Mouse (Mus musculus) intestine, embryonic 16.5 days (tissue): ENCODE data around the gene Itpr1. TPM values are rescaled to one million over a fixed set of nuclear protein-coding genes. Genes with fewer than 3 reads are reported as not detected.

Experiments used
- ATAC-seq: fragments of 200-750 bp; cut with Nextera tagmentation; 2 replicates; pipeline ENCODE4 v1.8.0; 2017; ENCODE audit warnings: moderate TSS enrichment, moderate library complexity
- H3K27ac ChIP-seq: fragments of 300-500 bp; sonication (generic); 2 replicates; pipeline ENCODE4 v1.5.1; 2014; ENCODE audit warnings: mild to moderate bottlenecking, low read length
- H3K27me3 ChIP-seq: fragments of 300-500 bp; sonication (generic); replicated peaks from 2 replicates; pipeline ENCODE4 v1.6.1; 2014; ENCODE audit warnings: low read length, control low read depth, mixed read lengths; ENCODE audit not compliant: control insufficient read depth, insufficient read depth
- H3K36me3 ChIP-seq: fragments of 300-500 bp; sonication (generic); 2 replicates; pipeline ENCODE4 v1.6.1; 2014; ENCODE audit warnings: low read length, control low read depth; ENCODE audit not compliant: control insufficient read depth, insufficient read depth
- H3K4me1 ChIP-seq: fragments of 300-500 bp; sonication (generic); 2 replicates; pipeline ENCODE4 v1.6.1; 2014; ENCODE audit warnings: low read length, control low read depth, mixed read lengths; ENCODE audit not compliant: control insufficient read depth, insufficient read depth
- H3K4me2 ChIP-seq: fragments of 300-500 bp; sonication (generic); 2 replicates; pipeline ENCODE4 v1.6.1; 2014; ENCODE audit warnings: low read depth, low read length, control low read depth
- H3K4me3 ChIP-seq: fragments of 300-500 bp; sonication (generic); 2 replicates; pipeline ENCODE4 v1.5.1; 2014; ENCODE audit warnings: mild to moderate bottlenecking, low read length
- H3K9ac ChIP-seq: fragments of 300-500 bp; sonication (generic); 2 replicates; pipeline ENCODE4 v1.6.1; 2014; ENCODE audit warnings: low read depth, low read length
- H3K9me3 ChIP-seq: fragments of 300-500 bp; sonication (generic); 2 replicates; pipeline ENCODE4 v1.6.1; 2016; ENCODE audit warnings: low read length, control low read depth; ENCODE audit not compliant: control insufficient read depth
- WGBS: fragments of 180-500 bp; shearing (Covaris S2); extraction: QIAGEN DNeasy Blood & Tissue Kit; methylation state at CpG from one replicate; pipeline ENCODE4 v1.1.7; 2014; 5-methylcytosine and 5-hydroxymethylcytosine counted together
- polyA plus RNA-seq: library from polyadenylated mRNA; unstranded; fragments of >200 nt; fragmentation: Nextera tagmentation; extraction: Ambion mirVana; gene quantifications from 2 replicates; pipeline ENCODE4 v1.2.1, GENCODE M21; 2015

Itpr1 gene
- polyA plus RNA-seq, 1 experiment from 2014 or later, result 5.9 TPM

DNA sequence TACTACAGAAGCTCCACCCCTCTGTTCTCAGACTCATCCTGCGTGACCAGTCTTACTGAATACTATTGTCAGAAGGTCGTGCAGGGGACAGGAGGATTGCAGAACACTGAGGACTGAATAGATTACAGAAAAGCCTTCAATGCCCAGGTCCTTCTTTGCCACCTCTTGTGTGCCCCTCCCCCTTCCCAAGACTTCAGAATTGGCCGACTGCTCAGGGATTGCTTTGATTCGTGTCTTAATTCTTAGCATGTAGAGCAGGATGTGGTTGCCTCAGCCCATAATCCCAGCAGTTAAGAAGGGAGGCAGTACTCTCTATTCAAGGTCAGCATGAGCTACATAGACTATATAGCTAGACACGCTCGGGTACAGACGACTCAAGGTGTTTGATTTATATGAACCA is 359.8 kb downstream of the Itpr1 start:
- peaks cover 21% of the 10 kb centered on the region for H3K4me1 ChIP-seq
- H3K36me3 ChIP-seq, result no peaks in the 10 kb centered on the region
- H3K9ac ChIP-seq, result no peak overlapping the region
- no peaks in the 10 kb centered on the region for H3K9me3 ChIP-seq
- H3K4me2 ChIP-seq, result no peak overlapping the region
- H3K27ac ChIP-seq, result no peak overlapping the region
- H3K4me3 ChIP-seq, result no peak overlapping the region
- H3K27me3 ChIP-seq, result no peaks in the 10 kb centered on the region
- ATAC-seq, result no peak
- WGBS, result 53% methylated on average over 7 of the region's 7 CpGs

GRCm38 (mm10) chr6:108577056-108577455 is 364.2 kb downstream of the Itpr1 start:
- Histone ChIP-seq H3K4me2 (no peak overlapping the region), H3K36me3 (no peaks in the 10 kb centered on the region), H3K4me3 (no peak overlapping the region), H3K9me3 (no peaks in the 10 kb centered on the region), H3K4me1 (peaks cover 4% of the 10 kb centered on the region; the same call in 1 of the 2 replicates), H3K27ac (no peak overlapping the region), H3K27me3 (no peaks in the 10 kb centered on the region), H3K9ac (no peak overlapping the region)
- no peak for ATAC-seq
- WGBS, result 87% methylated on average over 6 of the region's 6 CpGs

DNA sequence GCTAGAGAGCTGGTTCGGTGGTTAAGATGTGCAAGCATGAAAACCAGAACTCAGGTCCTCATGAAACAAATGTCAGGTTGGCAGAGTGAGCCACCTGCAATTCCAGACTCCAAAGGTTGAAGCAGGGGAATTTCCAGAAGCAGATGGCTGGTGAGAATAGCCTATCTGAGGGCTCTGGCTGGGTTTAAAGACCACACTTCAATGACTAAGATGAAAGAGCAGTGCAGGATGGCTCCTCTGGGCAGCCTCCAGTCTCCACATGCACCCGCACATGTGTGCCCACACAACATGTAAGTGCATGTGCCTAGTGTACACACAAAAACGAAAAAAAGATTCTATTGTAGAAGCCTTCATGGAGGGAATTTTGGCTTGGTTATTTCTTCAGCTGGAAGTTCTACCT is 375.5 kb downstream of the Itpr1 start:
- H3K4me2 ChIP-seq, result no peak overlapping the region
- no peak overlapping the region for H3K27ac ChIP-seq
- H3K4me3 ChIP-seq, result no peak overlapping the region
- no peak overlapping the region for H3K9ac ChIP-seq
- H3K4me1 ChIP-seq, result no peaks in the 10 kb centered on the region
- H3K36me3 ChIP-seq, result no peaks in the 10 kb centered on the region
- WGBS, result 81% methylated on average over 3 of the region's 3 CpGs
- no peaks in the 10 kb centered on the region for H3K27me3 ChIP-seq
- ATAC-seq, result peak; percentile 59; the same call in 1 of the 2 replicates
- H3K9me3 ChIP-seq, result no peaks in the 10 kb centered on the region

DNA sequence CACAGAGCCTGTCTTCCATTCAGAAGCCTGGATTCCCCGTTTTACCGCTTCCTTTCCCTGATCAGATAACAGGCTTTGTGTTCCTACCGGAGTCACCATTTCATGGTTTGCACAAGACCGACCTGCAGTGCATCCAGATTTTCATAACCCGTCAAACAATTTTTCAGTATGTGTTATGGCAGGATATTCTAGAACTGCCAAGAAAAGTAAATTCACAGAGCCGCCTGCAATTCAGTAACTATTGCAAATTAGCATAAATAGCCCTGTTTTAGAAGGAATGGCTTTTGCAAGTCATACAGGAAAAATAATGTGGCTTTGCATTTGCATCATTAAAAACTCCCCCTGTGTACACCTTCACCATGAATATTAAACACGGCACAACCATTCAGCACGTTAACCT is 379.3 kb downstream of the Itpr1 start:
- Histone ChIP-seq H3K4me2 (no peak overlapping the region), H3K4me1 (no peaks in the 10 kb centered on the region), H3K9me3 (no peaks in the 10 kb centered on the region), H3K4me3 (no peak overlapping the region), H3K36me3 (no peaks in the 10 kb centered on the region), H3K27ac (no peak overlapping the region), H3K9ac (no peak overlapping the region), H3K27me3 (no peaks in the 10 kb centered on the region)
- 68% methylated on average over 8 of the region's 8 CpGs for WGBS
- ATAC-seq, result no peak

DNA sequence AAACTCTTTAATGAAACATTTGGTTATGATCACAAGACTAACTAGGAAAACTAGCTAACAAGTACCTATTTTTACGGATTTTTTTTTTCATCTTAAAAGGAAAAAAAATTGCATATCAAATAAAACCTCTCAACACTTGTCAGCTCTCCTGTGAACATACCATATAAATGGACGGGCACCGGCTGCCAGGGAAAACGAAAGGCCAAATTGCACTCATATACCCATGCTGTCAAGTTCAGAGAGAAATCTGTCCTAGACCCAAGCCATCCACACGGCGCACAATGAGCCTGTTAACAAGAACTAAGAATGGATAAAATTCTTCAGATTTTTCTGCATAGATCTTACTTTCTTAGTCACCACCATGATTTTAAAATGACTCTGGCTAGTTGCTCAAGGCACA is 379.7 kb downstream of the Itpr1 start:
- H3K4me2 ChIP-seq, result no peak overlapping the region
- H3K27ac ChIP-seq, result no peak overlapping the region
- H3K4me3 ChIP-seq, result no peak overlapping the region
- ATAC-seq, result no peak
- H3K9me3 ChIP-seq, result no peaks in the 10 kb centered on the region
- no peaks in the 10 kb centered on the region for H3K36me3 ChIP-seq
- WGBS, result 83% methylated on average over 6 of the region's 6 CpGs
- H3K9ac ChIP-seq, result no peak overlapping the region
- no peaks in the 10 kb centered on the region for H3K4me1 ChIP-seq
- H3K27me3 ChIP-seq, result no peaks in the 10 kb centered on the region

DNA sequence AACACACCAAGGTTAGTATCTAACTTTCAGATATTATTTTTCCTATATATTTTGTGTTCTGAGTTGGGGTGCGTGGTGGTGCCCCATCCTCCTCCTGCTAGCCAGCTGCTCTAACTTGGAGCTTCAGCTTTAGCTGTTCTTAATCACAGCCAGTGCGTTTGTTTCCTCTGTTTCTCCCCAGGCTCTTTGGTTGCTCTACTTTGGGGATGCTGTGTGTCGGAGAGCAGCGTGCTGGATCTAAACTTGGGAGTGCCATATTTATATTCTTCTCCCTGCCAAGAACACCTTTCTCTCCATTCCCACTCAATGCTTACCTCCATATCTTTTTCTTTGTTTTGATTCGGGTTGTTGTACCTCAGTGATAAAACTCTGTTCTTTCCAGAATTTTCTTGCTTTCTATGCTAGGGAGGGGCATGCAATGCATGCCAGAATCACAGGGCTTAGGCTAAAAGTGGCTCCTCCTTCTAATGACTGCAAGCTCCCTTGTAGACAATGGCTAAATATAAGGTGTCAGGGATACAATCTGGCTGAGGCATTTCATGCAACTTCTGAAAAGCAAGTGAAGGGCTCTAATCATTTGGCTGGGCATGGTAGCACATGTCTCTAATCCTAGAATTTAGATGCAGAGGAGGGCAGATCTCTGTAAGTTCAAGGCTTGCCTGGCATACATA is 381.4 kb downstream of the Itpr1 start:
- Histone ChIP-seq H3K27ac (no peak overlapping the region), H3K9me3 (no peaks in the 10 kb centered on the region), H3K9ac (no peak overlapping the region), H3K4me1 (no peaks in the 10 kb centered on the region), H3K36me3 (no peaks in the 10 kb centered on the region), H3K4me3 (no peak overlapping the region), H3K4me2 (no peak overlapping the region), H3K27me3 (no peaks in the 10 kb centered on the region)
- ATAC-seq, result no peak
- WGBS, result 78% methylated on average over 5 of the region's 5 CpGs

DNA sequence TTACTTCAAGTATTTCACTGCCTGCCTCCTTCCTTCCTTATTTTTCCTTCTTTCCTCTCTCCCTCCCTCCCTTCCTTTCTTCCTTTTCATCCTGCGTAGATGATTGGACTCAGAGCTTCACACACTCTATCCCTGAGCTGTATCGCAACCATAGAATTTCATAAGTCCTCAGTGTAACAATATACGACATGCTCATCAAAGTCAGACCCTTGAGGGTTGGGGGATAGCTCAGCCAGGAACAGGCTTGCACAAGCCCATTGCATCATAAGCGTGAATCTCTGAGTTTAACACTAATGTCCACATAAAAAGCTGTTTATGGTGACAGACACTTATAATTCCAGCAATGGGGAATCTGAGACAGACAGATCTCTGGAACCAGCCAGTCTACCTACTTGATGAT is 385.8 kb downstream of the Itpr1 start:
- Histone ChIP-seq H3K4me3 (no peak overlapping the region), H3K36me3 (no peaks in the 10 kb centered on the region), H3K27me3 (no peaks in the 10 kb centered on the region), H3K4me2 (no peak overlapping the region), H3K9me3 (no peaks in the 10 kb centered on the region), H3K9ac (no peak overlapping the region), H3K4me1 (no peaks in the 10 kb centered on the region), H3K27ac (no peak overlapping the region)
- WGBS, result 91% methylated on average over 4 of the region's 4 CpGs
- no peak for ATAC-seq

- H3K4me3 ChIP-seq, result no peak overlapping the region
- H3K27me3 ChIP-seq, result no peaks in the 10 kb centered on the region
- no peak overlapping the region for H3K9ac ChIP-seq
- no peaks in the 10 kb centered on the region for H3K36me3 ChIP-seq
- H3K4me1 ChIP-seq, result no peaks in the 10 kb centered on the region
- H3K27ac ChIP-seq, result no peak overlapping the region
- no peak for ATAC-seq
- H3K4me2 ChIP-seq, result no peak overlapping the region
- no peaks in the 10 kb centered on the region for H3K9me3 ChIP-seq
- WGBS, result 83% methylated on average over 2 of the region's 2 CpGs
Measured at GRCm38 (mm10) chr6:108599317-108599716, 386.4 kb downstream of the Itpr1 start.
